Mouse (Mus musculus): ENCODE measurements at regions not wholly inside any gene's neighbourhood (a gene's known extent, or its start where the extent isn't known, plus 50 kb on each side); places are given as distances from the start of the nearest gene placed in this dataset.

GRCm38 (mm10) chr3:78999803-79000202, 286.5 kb downstream of the Rapgef2 start:
- no peak for TF ChIP-seq POLR2A (IDR thresholded peaks at IDR 0.05; ENCODE audit: low read depth, low read length)
- TF ChIP-seq CTCF (IDR thresholded peaks at IDR 0.05; ENCODE audit: borderline replicate concordance, insufficient read depth, low read length), result no peak

Data from embryonic fibroblast, embryonic 13.5 days (primary cell).